9 mouse cellular contexts compared by ENCODE assay signal in the genomic region with DNA sequence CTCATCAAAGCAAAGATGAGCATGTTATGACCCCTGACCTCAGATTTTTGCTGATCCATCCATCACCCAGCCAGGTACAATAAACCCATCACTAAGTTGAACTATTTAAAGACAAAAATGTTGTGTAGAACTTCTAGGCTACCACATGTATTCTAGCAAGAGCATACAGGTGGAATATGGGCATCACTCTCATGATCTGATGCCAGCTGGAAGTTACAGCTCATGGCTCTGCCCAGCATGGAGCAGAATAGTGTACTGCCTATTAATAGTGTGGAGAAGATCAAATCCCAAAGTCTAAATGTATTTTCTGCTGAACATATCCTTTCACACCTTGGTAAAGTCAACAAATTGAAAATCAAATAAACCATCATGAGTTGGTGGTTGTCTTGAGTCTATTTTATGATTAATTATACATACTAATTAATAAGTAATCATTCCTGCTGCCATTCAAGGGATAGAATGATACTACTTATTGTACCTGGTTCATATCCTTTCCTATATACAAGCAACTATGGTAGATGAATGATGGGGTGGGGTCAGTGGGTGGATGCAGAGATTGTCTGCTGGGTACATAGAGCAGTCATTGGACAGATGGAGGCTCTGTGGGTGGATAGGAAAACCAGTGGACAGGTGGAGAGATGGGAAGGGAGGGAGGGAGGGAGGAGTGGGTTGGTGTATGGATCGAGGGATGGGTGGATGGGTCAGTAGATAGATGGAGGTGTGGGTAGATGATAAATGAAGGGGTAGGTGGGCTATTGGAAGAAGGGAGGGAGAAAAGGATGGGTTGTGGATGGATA.
"Had no signal": no experiment of that assay in that cellular context is flagged by ENCODE, and none has a peak within 500 bp of the region (broad histone marks: within the 10 kb centered on the region; RNA-seq: fewer than 3 reads in every experiment).

No protein-coding gene starts in this region.

- DNase-seq: lung, adult 18-20 months; lung, embryonic 14.5 days; lung, postnatal 10 days; lung, postnatal 4 days; right cerebral cortex, postnatal 14 days; spleen, adult 18-20 months; thymus, adult 18-20 months; thymus, postnatal 14 days; thymus, postnatal 36 days had no signal
